Mouse (Mus musculus): Measurements from ENCODE around the gene Dffa. TPM values are rescaled to one million over a fixed set of nuclear protein-coding genes. Genes with fewer than 3 reads are reported as not detected.

Gene Dffa
- polyA plus RNA-seq, 2 experiments: 13.1 to 13.2 TPM

DNA sequence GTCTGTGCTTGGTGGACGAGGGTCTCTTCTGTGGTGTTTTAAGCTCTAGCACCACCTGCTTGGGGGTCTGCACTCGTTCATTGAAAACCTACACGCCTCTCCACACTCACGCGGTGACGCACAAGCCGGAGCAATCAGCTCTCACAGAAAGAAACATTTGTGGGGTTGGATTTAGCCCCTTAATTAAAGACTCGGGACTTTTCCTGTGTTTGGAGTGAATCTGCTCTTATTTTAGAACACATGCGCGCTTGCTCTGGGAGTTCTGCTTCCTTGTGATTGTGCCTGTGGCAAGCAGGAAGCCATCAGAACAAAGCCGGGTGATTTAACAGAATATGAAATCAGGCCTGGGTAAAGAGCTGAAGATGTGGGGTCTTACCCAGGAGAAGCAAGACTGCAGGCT is 22.7 kb downstream of the Dffa start, which contains the start of gene Cort:
TSS of gene Cort (minus strand) at position 101 of the 400 bp plus-strand sequence.
- H3K36me3 ChIP-seq (replicated peaks; ENCODE audit: control insufficient read depth, insufficient read depth, low read depth): no peaks in the 10 kb centered on the region; the same call in 1 of the 2 replicates
- no peak within 1 kb of the TSS for H3K4me2 ChIP-seq (ENCODE audit: low read depth)
- no peaks in the 10 kb centered on the region; a peak in 1 of 4 replicates for H3K4me1 ChIP-seq (replicated peaks; ENCODE audit: control insufficient read depth in 2 of 2, insufficient read depth in 2 of 2, low read length in 1 of 2)
- no peak for DNase-seq (ENCODE audit: low read depth in 3 of 3, low spot score in 3 of 3)
- H3K27me3 ChIP-seq (ENCODE audit: control insufficient read depth, insufficient read depth, low read length): no peaks in the 10 kb centered on the region
- H3K9ac ChIP-seq (replicated peaks): no peak within 1 kb of the TSS
- no peak within 1 kb of the TSS for H3K27ac ChIP-seq
- no peaks in the 10 kb centered on the region for H3K9me3 ChIP-seq (ENCODE audit: control insufficient read depth, low read length)
- no peak within 1 kb of the TSS for H3K4me3 ChIP-seq (ENCODE audit: insufficient read depth in 1 of 2, low read depth in 2 of 2, low read length in 2 of 2)
- 76% methylated on average over 11 of the region's 11 CpGs for WGBS (ENCODE audit: insufficient replicate concordance)
- TF ChIP-seq EP300 (IDR thresholded peaks at IDR 0.05; ENCODE audit: low read depth) (no peak), CTCF (IDR thresholded peaks at IDR 0.05; ENCODE audit: low read depth) (no peak)
- ATAC-seq (ENCODE audit: insufficient read depth): no peak

DNA sequence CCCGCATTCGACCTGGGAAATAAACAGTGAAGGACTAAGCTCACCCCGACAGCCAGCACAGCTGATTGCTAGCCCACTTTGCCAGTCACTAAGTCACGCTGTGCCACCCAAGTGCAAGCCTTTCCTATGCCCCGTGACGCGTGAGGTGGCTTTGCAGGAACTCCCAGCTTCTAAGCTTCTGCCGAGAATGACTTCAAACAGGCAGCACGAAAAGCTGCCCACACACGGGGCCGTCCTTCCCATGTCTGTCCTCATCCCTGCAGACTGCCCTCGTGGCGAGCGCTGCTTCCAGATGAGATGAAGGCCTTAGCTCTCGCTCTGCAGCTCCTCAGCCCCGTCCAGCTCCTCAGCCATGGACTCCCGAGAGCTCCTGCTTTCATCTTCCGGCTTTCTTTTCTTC is 24.5 kb downstream of the Dffa start:
- H3K36me3 ChIP-seq (replicated peaks; ENCODE audit: control insufficient read depth, insufficient read depth, low read depth): no peaks in the 10 kb centered on the region; the same call in 1 of the 2 replicates
- no peak overlapping the region for H3K4me2 ChIP-seq (ENCODE audit: low read depth)
- H3K9ac ChIP-seq (replicated peaks): no peak overlapping the region
- TF ChIP-seq EP300 (IDR thresholded peaks at IDR 0.05; ENCODE audit: low read depth) (no peak), CTCF (IDR thresholded peaks at IDR 0.05; ENCODE audit: low read depth) (no peak)
- no peaks in the 10 kb centered on the region; a peak in 1 of 4 replicates for H3K4me1 ChIP-seq (replicated peaks; ENCODE audit: control insufficient read depth in 2 of 2, insufficient read depth in 2 of 2, low read length in 1 of 2)
- no peak overlapping the region for H3K27ac ChIP-seq
- ATAC-seq (ENCODE audit: insufficient read depth) (no peak), DNase-seq (ENCODE audit: low read depth in 3 of 3, low spot score in 3 of 3) (no peak)
- no peak overlapping the region for H3K4me3 ChIP-seq (ENCODE audit: insufficient read depth in 1 of 2, low read depth in 2 of 2, low read length in 2 of 2)
- no peaks in the 10 kb centered on the region for H3K27me3 ChIP-seq (ENCODE audit: control insufficient read depth, insufficient read depth, low read length)
- H3K9me3 ChIP-seq (ENCODE audit: control insufficient read depth, low read length): no peaks in the 10 kb centered on the region
- WGBS (ENCODE audit: insufficient replicate concordance): 73% methylated on average over 18 of the region's 18 CpGs

GRCm38 (mm10) chr4:149131021-149131752 is 27.2 kb downstream of the Dffa start:
- no peak for TF ChIP-seq EP300 (IDR thresholded peaks at IDR 0.05; ENCODE audit: low read depth)
- no peak for TF ChIP-seq CTCF (IDR thresholded peaks at IDR 0.05; ENCODE audit: low read depth)
- H3K9ac ChIP-seq (replicated peaks): no peak overlapping the region
- H3K36me3 ChIP-seq (replicated peaks; ENCODE audit: control insufficient read depth, insufficient read depth, low read depth): no peaks in the 10 kb centered on the region; the same call in 1 of the 2 replicates
- H3K27ac ChIP-seq: no peak overlapping the region
- no peaks in the 10 kb centered on the region; a peak in 1 of 4 replicates for H3K4me1 ChIP-seq (replicated peaks; ENCODE audit: control insufficient read depth in 2 of 2, insufficient read depth in 2 of 2, low read length in 1 of 2)
- no peaks in the 10 kb centered on the region for H3K9me3 ChIP-seq (ENCODE audit: control insufficient read depth, low read length)
- no peak overlapping the region for H3K4me2 ChIP-seq (ENCODE audit: low read depth)
- no peak overlapping the region for H3K4me3 ChIP-seq (ENCODE audit: insufficient read depth in 1 of 2, low read depth in 2 of 2, low read length in 2 of 2)
- 85% methylated on average over 23 of the region's 23 CpGs for WGBS (ENCODE audit: insufficient replicate concordance)
- H3K27me3 ChIP-seq (ENCODE audit: control insufficient read depth, insufficient read depth, low read length): no peaks in the 10 kb centered on the region
- ATAC-seq (ENCODE audit: insufficient read depth) (no peak), DNase-seq (ENCODE audit: low read depth in 3 of 3, low spot score in 3 of 3) (no peak)

GRCm38 (mm10) chr4:149131789-149132565 is 28.0 kb downstream of the Dffa start:
- no peak overlapping the region for H3K4me2 ChIP-seq (ENCODE audit: low read depth)
- TF ChIP-seq CTCF (IDR thresholded peaks at IDR 0.05; ENCODE audit: low read depth): no peak
- TF ChIP-seq EP300 (IDR thresholded peaks at IDR 0.05; ENCODE audit: low read depth): no peak
- no peak overlapping the region for H3K4me3 ChIP-seq (ENCODE audit: insufficient read depth in 1 of 2, low read depth in 2 of 2, low read length in 2 of 2)
- H3K27me3 ChIP-seq (ENCODE audit: control insufficient read depth, insufficient read depth, low read length): no peaks in the 10 kb centered on the region
- H3K4me1 ChIP-seq (replicated peaks; ENCODE audit: control insufficient read depth in 2 of 2, insufficient read depth in 2 of 2, low read length in 1 of 2): peaks cover 3 to 4% of the 10 kb centered on the region in 2 experiments; a peak in 2 of 4 replicates
- no peak overlapping the region for H3K9ac ChIP-seq (replicated peaks)
- no peaks in the 10 kb centered on the region; the same call in 1 of the 2 replicates for H3K36me3 ChIP-seq (replicated peaks; ENCODE audit: control insufficient read depth, insufficient read depth, low read depth)
- ATAC-seq (ENCODE audit: insufficient read depth): no peak
- no peaks in the 10 kb centered on the region for H3K9me3 ChIP-seq (ENCODE audit: control insufficient read depth, low read length)
- WGBS (ENCODE audit: insufficient replicate concordance): 81% methylated on average over 21 of the region's 21 CpGs
- no peak for DNase-seq (ENCODE audit: low read depth in 3 of 3, low spot score in 3 of 3)
- H3K27ac ChIP-seq: no peak overlapping the region

GRCm38 (mm10) chr4:149133395-149133794 is 29.4 kb downstream of the Dffa start:
- no peak overlapping the region for H3K27ac ChIP-seq
- peaks cover 3 to 4% of the 10 kb centered on the region in 2 experiments; a peak in 2 of 4 replicates for H3K4me1 ChIP-seq (replicated peaks; ENCODE audit: control insufficient read depth in 2 of 2, insufficient read depth in 2 of 2, low read length in 1 of 2)
- H3K9ac ChIP-seq (replicated peaks): no peak overlapping the region
- 70% methylated on average over 5 of the region's 5 CpGs for WGBS (ENCODE audit: insufficient replicate concordance)
- DNase-seq (ENCODE audit: low read depth in 3 of 3, low spot score in 3 of 3) (no peak), ATAC-seq (ENCODE audit: insufficient read depth) (no peak)
- no peak overlapping the region for H3K4me2 ChIP-seq (ENCODE audit: low read depth)
- no peaks in the 10 kb centered on the region; the same call in 1 of the 2 replicates for H3K36me3 ChIP-seq (replicated peaks; ENCODE audit: control insufficient read depth, insufficient read depth, low read depth)
- H3K27me3 ChIP-seq (ENCODE audit: control insufficient read depth, insufficient read depth, low read length): no peaks in the 10 kb centered on the region
- no peaks in the 10 kb centered on the region for H3K9me3 ChIP-seq (ENCODE audit: control insufficient read depth, low read length)
- H3K4me3 ChIP-seq (ENCODE audit: insufficient read depth in 1 of 2, low read depth in 2 of 2, low read length in 2 of 2): no peak overlapping the region
- no peak for TF ChIP-seq CTCF (IDR thresholded peaks at IDR 0.05; ENCODE audit: low read depth)
- TF ChIP-seq EP300 (IDR thresholded peaks at IDR 0.05; ENCODE audit: low read depth): no peak

Data from liver, embryonic 14.5 days (tissue).